Mouse (Mus musculus) yolk sac, embryonic 10.5 days (tissue): ENCODE measurements around the gene Mink1.

Experiments used
- DNase-seq: peaks from one replicate; pipeline ENCODE4 v3.0.0-alpha.2; 2017; ENCODE audit warnings: low spot score

Gene Mink1

GRCm38 (mm10) chr11:70635601-70636000, 72.9 kb downstream of the Mink1 start:
- no peak for DNase-seq

GRCm38 (mm10) chr11:70637764-70638163, 75.1 kb downstream of the Mink1 start:
- no peak for DNase-seq

- DNase-seq = no peak
These were observed 75.6 kb downstream of the Mink1 start for GRCm38 (mm10) chr11:70638293-70638692.

- no peak for DNase-seq
These were observed 76.1 kb downstream of the Mink1 start, which contains the start of gene Gp1ba for GRCm38 (mm10) chr11:70638714-70639278. Gene Gp1ba, plus strand, starts transcription at chr11:70639122.

GRCm38 (mm10) chr11:70639976-70640375, 77.3 kb downstream of the Mink1 start:
- DNase-seq = no peak

- DNase-seq = no peak
These were observed 78.6 kb downstream of the Mink1 start for GRCm38 (mm10) chr11:70641241-70641640.

- no peak for DNase-seq
These were observed 80.4 kb downstream of the Mink1 start for GRCm38 (mm10) chr11:70643051-70643450.

- no peak for DNase-seq
These were observed 82.0 kb downstream of the Mink1 start for GRCm38 (mm10) chr11:70644564-70645103.

- no peak for DNase-seq
These were observed 83.0 kb downstream of the Mink1 start for GRCm38 (mm10) chr11:70645461-70646258.

GRCm38 (mm10) chr11:70646259-70646555, 83.5 kb downstream of the Mink1 start:
- DNase-seq = no peak

GRCm38 (mm10) chr11:70646691-70647650, 84.3 kb downstream of the Mink1 start, which contains the start of the genes Rnf167 and Slc25a11:
Gene Rnf167, plus strand, starts transcription at chr11:70647235.
Gene Slc25a11, minus strand, starts transcription at chr11:70647479.
- peak; percentile 98 for DNase-seq

- no peak for DNase-seq
These were observed 85.2 kb downstream of the Mink1 start for GRCm38 (mm10) chr11:70647716-70648420.

GRCm38 (mm10) chr11:70648512-70648911, 85.8 kb downstream of the Mink1 start:
- DNase-seq = no peak

GRCm38 (mm10) chr11:70649185-70649734, 86.6 kb downstream of the Mink1 start:
- DNase-seq = no peak

- DNase-seq = no peak
These were observed 87.9 kb downstream of the Mink1 start for GRCm38 (mm10) chr11:70650322-70651175.

- no peak for DNase-seq
These were observed 88.7 kb downstream of the Mink1 start for GRCm38 (mm10) chr11:70651391-70651790.

- no peak for DNase-seq
These were observed 89.6 kb downstream of the Mink1 start for GRCm38 (mm10) chr11:70652029-70652883.

- DNase-seq = no peak
These were observed 90.2 kb downstream of the Mink1 start for GRCm38 (mm10) chr11:70652884-70653344.
